Mouse (Mus musculus) hindbrain, embryonic 11.5 days (tissue): ENCODE results near the gene Zfhx3. TPM values are rescaled to one million over a fixed set of nuclear protein-coding genes. Genes with fewer than 3 reads are reported as not detected.

ENCODE experiments used
- ATAC-seq: fragments of 200-750 bp; cut with Nextera tagmentation; 2 replicates; pipeline ENCODE4 v1.8.0; 2017; ENCODE audit warnings: mild to moderate bottlenecking, moderate TSS enrichment, moderate library complexity; ENCODE audit not compliant: low FRiP score
- DNase-seq: peaks from one replicate; pipeline ENCODE4 v3.0.0-alpha.2; 2015; ENCODE audit warnings: low spot score
- H3K27ac ChIP-seq: fragments of 300-500 bp; sonication (generic); 2 replicates; pipeline ENCODE4 v1.5.1; 2014; ENCODE audit warnings: mild to moderate bottlenecking, low read depth, low read length
- H3K27me3 ChIP-seq: fragments of 300-500 bp; sonication (generic); 2 replicates; pipeline ENCODE4 v1.6.1; 2014; ENCODE audit warnings: mild to moderate bottlenecking, low read length, moderate library complexity, mixed read lengths; ENCODE audit not compliant: control insufficient read depth, insufficient read depth
- H3K36me3 ChIP-seq: fragments of 300-500 bp; sonication (generic); 2 replicates; pipeline ENCODE4 v1.6.1; 2014; ENCODE audit warnings: mild to moderate bottlenecking, low read length, moderate library complexity, mixed read lengths; ENCODE audit not compliant: control insufficient read depth, insufficient read depth
- H3K4me1 ChIP-seq: fragments of 300-500 bp; sonication (generic); replicated peaks from 2 replicates; pipeline ENCODE4 v1.6.1; 2014; ENCODE audit warnings: low read length, mixed read lengths; ENCODE audit not compliant: control insufficient read depth, insufficient read depth
- H3K4me2 ChIP-seq: fragments of 300-500 bp; sonication (generic); replicated peaks from 2 replicates; pipeline ENCODE4 v1.6.1; 2014; ENCODE audit warnings: mild to moderate bottlenecking, low read depth, low read length
- H3K4me3 ChIP-seq: fragments of 300-500 bp; sonication (generic); 2 replicates; pipeline ENCODE4 v1.5.1; 2014; ENCODE audit warnings: low read depth, low read length
- H3K9ac ChIP-seq: fragments of 300-500 bp; sonication (generic); 2 replicates; pipeline ENCODE4 v1.6.1; 2014; ENCODE audit warnings: low read depth, low read length
- H3K9me3 ChIP-seq: fragments of 300-500 bp; sonication (generic); 2 replicates; pipeline ENCODE4 v1.6.1; 2016; ENCODE audit warnings: low read length; ENCODE audit not compliant: control insufficient read depth
- WGBS: fragments of 180-500 bp; shearing (Covaris S2); extraction: QIAGEN DNeasy Blood & Tissue Kit; methylation state at CpG from one replicate; pipeline ENCODE4 v1.1.7; 2014; 5-methylcytosine and 5-hydroxymethylcytosine counted together
- polyA plus RNA-seq: library from polyadenylated mRNA; unstranded; fragments of >200 nt; fragmentation: Nextera tagmentation; extraction: Ambion mirVana; gene quantifications from 2 replicates; pipeline ENCODE4 v1.2.1, GENCODE M21; 2014

Gene Zfhx3
- polyA plus RNA-seq, 1 experiment from 2014 or later = 47.1 TPM

- H3K4me3 ChIP-seq = no peak overlapping the region
- no peak overlapping the region for H3K4me2 ChIP-seq
- no peak overlapping the region for H3K27ac ChIP-seq
- no peak overlapping the region for H3K9ac ChIP-seq
- H3K27me3 ChIP-seq = no peaks in the 10 kb centered on the region
- no peaks in the 10 kb centered on the region for H3K36me3 ChIP-seq
- H3K4me1 ChIP-seq = no peaks in the 10 kb centered on the region
- ATAC-seq (no peak), DNase-seq (no peak)
- H3K9me3 ChIP-seq = no peaks in the 10 kb centered on the region
- WGBS = 89% methylated on average over 7 of the region's 7 CpGs
Measured at GRCm38 (mm10) chr8:108536186-108536585, 593.7 kb downstream of the Zfhx3 start.

- H3K4me1 ChIP-seq = no peaks in the 10 kb centered on the region
- WGBS = 87% methylated on average over 15 of the region's 15 CpGs
- H3K9me3 ChIP-seq = no peaks in the 10 kb centered on the region
- ATAC-seq (no peak), DNase-seq (no peak)
- H3K27ac ChIP-seq = 0 out of 2 replicates have a peak overlapping the region, but pooled peaks have one; percentile 7
- H3K9ac ChIP-seq = no peak overlapping the region
- no peaks in the 10 kb centered on the region for H3K27me3 ChIP-seq
- no peak overlapping the region; the same call in 1 of the 2 replicates for H3K4me2 ChIP-seq
- no peak overlapping the region for H3K4me3 ChIP-seq
- H3K36me3 ChIP-seq = no peaks in the 10 kb centered on the region
Measured at GRCm38 (mm10) chr8:108536911-108537351, 594.5 kb downstream of the Zfhx3 start.

GRCm38 (mm10) chr8:108537686-108538551 is 595.5 kb downstream of the Zfhx3 start:
- H3K9ac ChIP-seq = no peak overlapping the region
- peak; percentile 49 for DNase-seq
- no peak overlapping the region for H3K4me3 ChIP-seq
- WGBS = 72% methylated on average over 25 of the region's 25 CpGs
- no peaks in the 10 kb centered on the region for H3K36me3 ChIP-seq
- ATAC-seq = no peak
- no peaks in the 10 kb centered on the region for H3K4me1 ChIP-seq
- no peak overlapping the region for H3K4me2 ChIP-seq
- no peaks in the 10 kb centered on the region for H3K9me3 ChIP-seq
- no peaks in the 10 kb centered on the region for H3K27me3 ChIP-seq
- no peak overlapping the region for H3K27ac ChIP-seq

- no peak for DNase-seq
- Histone ChIP-seq H3K27me3 (no peaks in the 10 kb centered on the region), H3K4me1 (no peaks in the 10 kb centered on the region), H3K4me3 (no peak overlapping the region), H3K4me2 (no peak overlapping the region), H3K9ac (no peak overlapping the region), H3K36me3 (no peaks in the 10 kb centered on the region), H3K9me3 (no peaks in the 10 kb centered on the region), H3K27ac (no peak overlapping the region)
- 71% methylated on average over 8 of the region's 8 CpGs for WGBS
- ATAC-seq = no peak
Measured at GRCm38 (mm10) chr8:108538929-108539555, 596.6 kb downstream of the Zfhx3 start.

GRCm38 (mm10) chr8:108552518-108552917 is 610.1 kb downstream of the Zfhx3 start:
- H3K9me3 ChIP-seq = no peaks in the 10 kb centered on the region
- DNase-seq = no peak
- H3K27me3 ChIP-seq = no peaks in the 10 kb centered on the region
- H3K4me2 ChIP-seq = no peak overlapping the region
- no peak overlapping the region for H3K4me3 ChIP-seq
- no peaks in the 10 kb centered on the region for H3K36me3 ChIP-seq
- no peak for ATAC-seq
- no peaks in the 10 kb centered on the region for H3K4me1 ChIP-seq
- no peak overlapping the region for H3K27ac ChIP-seq
- no peak overlapping the region for H3K9ac ChIP-seq
- 75% methylated on average over 8 of the region's 8 CpGs for WGBS

GRCm38 (mm10) chr8:108553808-108554577 is 611.5 kb downstream of the Zfhx3 start:
- 67% methylated on average over 11 of the region's 11 CpGs for WGBS
- no peaks in the 10 kb centered on the region for H3K36me3 ChIP-seq
- H3K9me3 ChIP-seq = no peaks in the 10 kb centered on the region
- no peak overlapping the region for H3K27ac ChIP-seq
- no peak overlapping the region for H3K4me2 ChIP-seq
- ATAC-seq (no peak), DNase-seq (no peak)
- no peak overlapping the region for H3K9ac ChIP-seq
- H3K4me1 ChIP-seq = no peaks in the 10 kb centered on the region
- H3K27me3 ChIP-seq = no peaks in the 10 kb centered on the region
- no peak overlapping the region for H3K4me3 ChIP-seq

GRCm38 (mm10) chr8:108554578-108555245 is 612.3 kb downstream of the Zfhx3 start:
- Histone ChIP-seq H3K27ac (no peak overlapping the region), H3K9me3 (no peaks in the 10 kb centered on the region), H3K4me2 (no peak overlapping the region), H3K27me3 (no peaks in the 10 kb centered on the region), H3K9ac (no peak overlapping the region), H3K4me3 (no peak overlapping the region), H3K36me3 (no peaks in the 10 kb centered on the region), H3K4me1 (no peaks in the 10 kb centered on the region)
- DNase-seq = no peak
- 87% methylated on average over 12 of the region's 12 CpGs for WGBS
- no peak for ATAC-seq

GRCm38 (mm10) chr8:108563420-108563819 is 621.0 kb downstream of the Zfhx3 start:
- 69% methylated on average over 6 of the region's 6 CpGs for WGBS
- H3K9me3 ChIP-seq = no peaks in the 10 kb centered on the region
- no peak overlapping the region for H3K27ac ChIP-seq
- H3K4me3 ChIP-seq = no peak overlapping the region
- no peaks in the 10 kb centered on the region for H3K27me3 ChIP-seq
- H3K4me2 ChIP-seq = no peak overlapping the region
- no peaks in the 10 kb centered on the region for H3K36me3 ChIP-seq
- no peak overlapping the region for H3K9ac ChIP-seq
- no peak for ATAC-seq
- DNase-seq = no peak
- no peaks in the 10 kb centered on the region for H3K4me1 ChIP-seq
